ENCODE assay signal across 8 mouse cellular contexts in the genomic region with DNA sequence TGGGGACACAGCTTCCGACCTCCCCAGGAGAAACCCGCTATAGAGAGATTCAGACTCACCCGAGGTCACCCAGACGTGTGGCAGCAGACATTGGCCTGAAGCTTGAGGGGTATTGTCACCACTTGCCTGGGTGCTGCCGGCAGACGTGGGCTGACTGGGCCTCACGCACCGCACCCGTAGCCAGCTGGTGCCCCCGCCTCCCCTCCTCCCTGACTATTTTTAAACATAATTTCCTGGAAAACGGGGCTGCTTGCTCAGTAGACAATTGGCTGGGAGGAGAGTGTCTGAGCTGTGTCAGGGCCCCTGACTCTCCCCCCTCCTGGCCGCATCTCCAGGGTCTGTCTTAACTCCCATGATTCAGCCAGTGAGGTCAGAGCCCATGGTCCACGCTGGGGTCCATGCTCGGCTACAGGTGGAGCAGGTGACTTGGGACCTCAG. TPM values are rescaled to one million over a fixed set of nuclear protein-coding genes. Genes with fewer than 3 reads are reported as not detected.
DNase-seq lines count a peak whose midpoint lies in the region; ATAC-seq and TF ChIP-seq lines count a peak whose summit lies in the region.

No protein-coding gene starts in this region.

- TF ChIP-seq POLR2A in liver, adult 2 months (IDR thresholded peaks at IDR 0.05; ENCODE audit: extremely low read depth, insufficient read depth, low read length), result no peak

- no peak for TF ChIP-seq CTCF in left cerebral cortex, adult 2 months (IDR thresholded peaks at IDR 0.05)
- no peak for TF ChIP-seq CTCF in liver, adult 2 months (IDR thresholded peaks at IDR 0.05; ENCODE audit: low read depth, low read length)

- no peak overlapping the region; the same call in 1 of the 2 replicates for H3K4me2 ChIP-seq in embryonic facial prominence, embryonic 14.5 days (ENCODE audit: low read depth, low read length)
- H3K4me2 ChIP-seq in heart, embryonic 14.5 days (ENCODE audit: low read length), result peak overlapping the region; percentile 48

- ATAC-seq in embryonic facial prominence, embryonic 14.5 days (ENCODE audit: low read depth), result no peak
- ATAC-seq in heart, embryonic 14.5 days (ENCODE audit: insufficient number of reproducible peaks, insufficient read depth, low FRiP score, low read depth), result 0 out of 2 replicates have a peak, but pooled peaks have one; percentile 19
- no peak for ATAC-seq in CD4-positive, CD25-positive, alpha-beta regulatory T cell, adult 4 months

- 60% methylated on average over 14 of the region's 14 CpGs for WGBS in embryonic facial prominence, embryonic 14.5 days
- 7% methylated on average over 14 of the region's 14 CpGs for WGBS in heart, embryonic 14.5 days
- WGBS in liver, adult 2 months, result 47% methylated on average over 14 of the region's 14 CpGs

- no peaks in the 10 kb centered on the region for H3K9me3 ChIP-seq in embryonic facial prominence, embryonic 14.5 days (ENCODE audit: control insufficient read depth, low read length)
- no peaks in the 10 kb centered on the region for H3K9me3 ChIP-seq in heart, embryonic 14.5 days (ENCODE audit: control insufficient read depth, low read length)

- no peaks in the 10 kb centered on the region for H3K27me3 ChIP-seq in embryonic facial prominence, embryonic 14.5 days (replicated peaks; ENCODE audit: control insufficient read depth, insufficient read depth, low read length)
- no peaks in the 10 kb centered on the region for H3K27me3 ChIP-seq in heart, embryonic 14.5 days (ENCODE audit: control insufficient read depth, insufficient read depth, low read length)
- H3K27me3 ChIP-seq in liver, adult 2 months (ENCODE audit: control insufficient read depth, insufficient read depth, low read length), result no peaks in the 10 kb centered on the region

- peaks cover 55% of the 10 kb centered on the region for H3K79me2 ChIP-seq in liver, adult 2 months (ENCODE audit: control insufficient read depth, insufficient read depth, low read length)

- H3K4me3 ChIP-seq in left cerebral cortex, adult 2 months, result peak overlapping the region; percentile 41
- no peak overlapping the region for H3K4me3 ChIP-seq in embryonic facial prominence, embryonic 14.5 days (ENCODE audit: low read depth, low read length)
- H3K4me3 ChIP-seq in heart, embryonic 14.5 days (ENCODE audit: control insufficient read depth in 1 of 2, insufficient read depth in 1 of 2, low read depth in 1 of 2, low read length in 2 of 2), result no peak overlapping the region
- no peak overlapping the region for H3K4me3 ChIP-seq in liver, adult 2 months (ENCODE audit: insufficient read depth, low read depth, low read length)

- H3K36me3 ChIP-seq in embryonic facial prominence, embryonic 14.5 days (ENCODE audit: control insufficient read depth, insufficient read depth, low read length), result peaks cover 22% of the 10 kb centered on the region
- H3K36me3 ChIP-seq in heart, embryonic 14.5 days (ENCODE audit: control insufficient read depth, insufficient read depth, low read length), result peaks cover 23% of the 10 kb centered on the region
- no peaks in the 10 kb centered on the region for H3K36me3 ChIP-seq in liver, adult 2 months (ENCODE audit: control insufficient read depth, insufficient read depth, low read length)

- intact Hi-C loops in left cerebral cortex, adult 2 months (cut with DNase I), result no loop called here
- intact Hi-C loops in left cerebral cortex, postnatal 4 days (cut with DNase I), result no loop called here

- peak overlapping the region; percentile 94 for H3K27ac ChIP-seq in left cerebral cortex, adult 2 months
- H3K27ac ChIP-seq in embryonic facial prominence, embryonic 14.5 days (replicated peaks; ENCODE audit: low read depth, low read length), result peak overlapping the region; percentile 15; the same call in 1 of the 2 replicates
- peak overlapping the region; percentile 8 to 74 for H3K27ac ChIP-seq in heart, embryonic 14.5 days (replicated peaks in 1 of 2; ENCODE audit: control insufficient read depth in 1 of 2, insufficient read depth in 1 of 2, low read depth in 2 of 2, low read length in 2 of 2)
- 0 out of 2 replicates have a peak overlapping the region, but pooled peaks have one; percentile 1 for H3K27ac ChIP-seq in liver, adult 2 months (replicated peaks; ENCODE audit: insufficient read depth, low read depth, low read length)

- DNase-seq in left cerebral cortex, adult 2 months (ENCODE audit: extremely low spot score in 1 of 2, low spot score in 2 of 2), result peak; percentile 72 to 76
- DNase-seq in left cerebral cortex, postnatal 4 days, result no peak
- no peak for DNase-seq in embryonic facial prominence, embryonic 14.5 days (ENCODE audit: low spot score)
- no peak for DNase-seq in liver, adult 2 months (ENCODE audit: extremely low read depth, low read depth, low spot score)
- peak; percentile 72 for DNase-seq in yolk sac, embryonic 10.5 days (ENCODE audit: low spot score)
- DNase-seq in urinary bladder, postnatal 14 days (ENCODE audit: low spot score), result no peak

- H3K9ac ChIP-seq in embryonic facial prominence, embryonic 14.5 days (ENCODE audit: low read depth, low read length), result peak overlapping the region; percentile 40; the same call in 1 of the 2 replicates
- H3K9ac ChIP-seq in heart, embryonic 14.5 days (ENCODE audit: low read length), result peak overlapping the region; percentile 55
- H3K9ac ChIP-seq in liver, adult 2 months (ENCODE audit: low read depth, low read length), result no peak overlapping the region

- peaks cover 6% of the 10 kb centered on the region; the same call in 1 of the 2 replicates for H3K4me1 ChIP-seq in embryonic facial prominence, embryonic 14.5 days (ENCODE audit: control insufficient read depth, insufficient read depth, low read length)
- peaks cover 42 to 63% of the 10 kb centered on the region in 2 experiments for H3K4me1 ChIP-seq in heart, embryonic 14.5 days (ENCODE audit: control insufficient read depth in 2 of 2, insufficient read depth in 2 of 2, low read length in 2 of 2)
- peaks cover 35% of the 10 kb centered on the region for H3K4me1 ChIP-seq in liver, adult 2 months (ENCODE audit: control insufficient read depth, insufficient read depth, low read length)

RNA-seq across cellular contexts. Expression of gene Pip5k1c, which starts 10.0 kb away (rescaled TPM):
- total RNA-seq in left cerebral cortex, adult 2 months (2021), result 100 to 1,000 TPM; 431 TPM
- total RNA-seq in left cerebral cortex, postnatal 4 days (2021), result 100 to 1,000 TPM; 295 to 304 TPM
- 48.4 and 56.3 TPM in 2 replicates for polyA plus RNA-seq in embryonic facial prominence, embryonic 14.5 days (2014; fragmentation: Nextera tagmentation; extraction: Ambion mirVana)
- polyA plus RNA-seq in heart, embryonic 14.5 days (2014; fragmentation: Nextera tagmentation; extraction: Ambion mirVana), result 31.4 and 33.7 TPM in 2 replicates
- 7.4 and 10.0 TPM in 2 replicates for total RNA-seq in liver, adult 2 months (2014; rRNA removed)
- 25.8 and 30.1 TPM in 2 replicates for polyA plus RNA-seq in liver, adult 2 months (2012; rRNA removed)
- polyA plus RNA-seq in CD4-positive, CD25-positive, alpha-beta regulatory T cell, adult 4 months (2017; shearing (Covaris generic)), result 10 to 100 TPM; 14.6 to 15.1 TPM

RNA-seq across cellular contexts. Expression of gene Tjp3, which starts 11.4 kb away (rescaled TPM):
- total RNA-seq in left cerebral cortex, adult 2 months (2021), result under 1 TPM; 0.26 to 0.45 TPM
- total RNA-seq in left cerebral cortex, postnatal 4 days (2021), result 1 to 10 TPM; 5.4 to 6.1 TPM
- 8.1 and 9.9 TPM in 2 replicates for polyA plus RNA-seq in embryonic facial prominence, embryonic 14.5 days (2014; fragmentation: Nextera tagmentation; extraction: Ambion mirVana)
- polyA plus RNA-seq in heart, embryonic 14.5 days (2014; fragmentation: Nextera tagmentation; extraction: Ambion mirVana), result 1.8 and 2.2 TPM in 2 replicates
- 7.6 and 7.7 TPM in 2 replicates for total RNA-seq in liver, adult 2 months (2014; rRNA removed)
- polyA plus RNA-seq in liver, adult 2 months (2012; rRNA removed), result 24.2 and 32.0 TPM in 2 replicates
- 1 to 10 TPM; 2.4 to 2.6 TPM for polyA plus RNA-seq in CD4-positive, CD25-positive, alpha-beta regulatory T cell, adult 4 months (2017; shearing (Covaris generic))

RNA-seq across cellular contexts. Expression of gene Cactin, which starts 18.1 kb away (rescaled TPM):
- 10 to 100 TPM; 31.3 to 31.8 TPM for total RNA-seq in left cerebral cortex, adult 2 months (2021)
- 10 to 100 TPM; 26.5 to 26.9 TPM for total RNA-seq in left cerebral cortex, postnatal 4 days (2021)
- 27.0 and 27.5 TPM in 2 replicates for polyA plus RNA-seq in embryonic facial prominence, embryonic 14.5 days (2014; fragmentation: Nextera tagmentation; extraction: Ambion mirVana)
- polyA plus RNA-seq in heart, embryonic 14.5 days (2014; fragmentation: Nextera tagmentation; extraction: Ambion mirVana), result 16.6 and 16.9 TPM in 2 replicates
- total RNA-seq in liver, adult 2 months (2014; rRNA removed), result 5.0 and 5.7 TPM in 2 replicates
- polyA plus RNA-seq in liver, adult 2 months (2012; rRNA removed), result 12.8 and 14.1 TPM in 2 replicates
- polyA plus RNA-seq in CD4-positive, CD25-positive, alpha-beta regulatory T cell, adult 4 months (2017; shearing (Covaris generic)), result 1 to 10 TPM; 4.2 to 4.7 TPM

RNA-seq across cellular contexts. Expression of gene Tbxa2r, which starts 25.7 kb away (rescaled TPM):
- under 1 TPM; 0.70 to 0.82 TPM for total RNA-seq in left cerebral cortex, adult 2 months (2021)
- total RNA-seq in left cerebral cortex, postnatal 4 days (2021), result 1 to 10 TPM; 1.6 to 2.0 TPM
- 6.7 and 8.7 TPM in 2 replicates for polyA plus RNA-seq in embryonic facial prominence, embryonic 14.5 days (2014; fragmentation: Nextera tagmentation; extraction: Ambion mirVana)
- polyA plus RNA-seq in heart, embryonic 14.5 days (2014; fragmentation: Nextera tagmentation; extraction: Ambion mirVana), result 9.5 and 11.3 TPM in 2 replicates
- total RNA-seq in liver, adult 2 months (2014; rRNA removed), result 0.37 and 0.81 TPM in 2 replicates
- polyA plus RNA-seq in liver, adult 2 months (2012; rRNA removed), result 3.8 and 4.0 TPM in 2 replicates
- 10 to 100 TPM; 19.3 to 22.0 TPM for polyA plus RNA-seq in CD4-positive, CD25-positive, alpha-beta regulatory T cell, adult 4 months (2017; shearing (Covaris generic))

RNA-seq across cellular contexts. Expression of gene Apba3, which starts 36.0 kb away (rescaled TPM):
- 10 to 100 TPM; 35.8 to 38.6 TPM for total RNA-seq in left cerebral cortex, adult 2 months (2021)
- 10 to 100 TPM; 22.6 to 28.2 TPM for total RNA-seq in left cerebral cortex, postnatal 4 days (2021)
- polyA plus RNA-seq in embryonic facial prominence, embryonic 14.5 days (2014; fragmentation: Nextera tagmentation; extraction: Ambion mirVana), result 56.0 and 61.4 TPM in 2 replicates
- 38.8 and 39.8 TPM in 2 replicates for polyA plus RNA-seq in heart, embryonic 14.5 days (2014; fragmentation: Nextera tagmentation; extraction: Ambion mirVana)
- 30.5 and 44.1 TPM in 2 replicates for total RNA-seq in liver, adult 2 months (2014; rRNA removed)
- polyA plus RNA-seq in liver, adult 2 months (2012; rRNA removed), result 132 and 143 TPM in 2 replicates
- polyA plus RNA-seq in CD4-positive, CD25-positive, alpha-beta regulatory T cell, adult 4 months (2017; shearing (Covaris generic)), result 10 to 100 TPM; 12.5 to 14.8 TPM

Comparison
In these comparisons a context has a peak if more than half of its experiments do, and no peak if none do; other contexts are left out.
1. DNase-seq: peak in left cerebral cortex, adult 2 months (2 of 2) and yolk sac, embryonic 10.5 days (single experiment); none in left cerebral cortex, postnatal 4 days (single experiment), embryonic facial prominence, embryonic 14.5 days (single experiment), liver, adult 2 months (single experiment) and urinary bladder, postnatal 14 days (single experiment).
2. H3K27ac ChIP-seq: peak in every context shown above with its lines; median percentile 94 in left cerebral cortex, adult 2 months; 41 in heart, embryonic 14.5 days; 15 in embryonic facial prominence, embryonic 14.5 days; 1 in liver, adult 2 months.